ENCODE assay signal across 10 mouse cellular contexts in the genomic region with DNA sequence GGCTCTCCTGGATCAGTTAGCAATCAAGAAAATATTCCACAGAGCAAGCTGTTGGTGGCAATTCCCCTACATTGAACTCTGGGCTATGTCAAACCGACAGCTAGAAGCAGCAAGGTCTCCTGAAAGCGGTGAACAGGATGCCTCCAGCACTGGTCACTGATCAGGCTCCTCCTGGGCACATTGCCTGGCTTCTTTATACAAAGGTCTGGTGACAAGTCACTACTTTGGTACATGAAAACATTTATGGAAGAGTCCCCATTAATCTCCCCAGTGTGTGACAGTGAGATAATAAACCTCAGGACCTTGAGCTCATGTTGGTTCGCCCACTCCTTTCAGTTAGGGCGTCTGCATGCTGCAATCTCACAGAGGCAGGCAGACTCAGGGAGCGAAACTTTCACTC. TPM values are rescaled to one million over a fixed set of nuclear protein-coding genes. Genes with fewer than 3 reads are reported as not detected.
A peak's percentile ranks its signal among the peaks of the same experiment; 100 is the strongest.
DNase-seq lines count a peak whose midpoint lies in the region; ATAC-seq and TF ChIP-seq lines count a peak whose summit lies in the region.
"Had no signal": no experiment of that assay in that cellular context is flagged by ENCODE, and none has a peak within 500 bp of the region (broad histone marks: within the 10 kb centered on the region; RNA-seq: fewer than 3 reads in every experiment).

No protein-coding gene starts in this region.

- H3K4me2 ChIP-seq in heart, embryonic 13.5 days, result no peak overlapping the region
- H3K4me2 ChIP-seq in kidney, postnatal 0 days (ENCODE audit: low read length), result no peak overlapping the region
- H3K4me2 ChIP-seq: heart, embryonic 15.5 days had no signal

- H3K27ac ChIP-seq in heart, embryonic 13.5 days (replicated peaks), result no peak overlapping the region
- no peak overlapping the region for H3K27ac ChIP-seq in heart, embryonic 10.5 days
- H3K27ac ChIP-seq in kidney, postnatal 0 days, result no peak overlapping the region
- H3K27ac ChIP-seq: heart, embryonic 15.5 days had no signal

- H3K9me3 ChIP-seq in heart, embryonic 13.5 days, result no peaks in the 10 kb centered on the region
- H3K9me3 ChIP-seq in heart, embryonic 10.5 days, result no peaks in the 10 kb centered on the region
- no peaks in the 10 kb centered on the region for H3K9me3 ChIP-seq in kidney, postnatal 0 days (replicated peaks; ENCODE audit: low read length)
- H3K9me3 ChIP-seq: heart, embryonic 15.5 days had no signal

- H3K4me3 ChIP-seq in heart, embryonic 13.5 days, result no peak overlapping the region
- no peak overlapping the region for H3K4me3 ChIP-seq in heart, embryonic 10.5 days
- H3K4me3 ChIP-seq in kidney, postnatal 0 days (replicated peaks; ENCODE audit: low read depth, low read length), result no peak overlapping the region
- H3K4me3 ChIP-seq: heart, embryonic 15.5 days had no signal

- intact Hi-C loops in left cerebral cortex, postnatal 25 days (cut with DNase I), result no loop called here
- intact Hi-C loops in left cerebral cortex, postnatal 14 days (cut with DNase I), result no loop called here

- H3K36me3 ChIP-seq in heart, embryonic 13.5 days, result no peaks in the 10 kb centered on the region
- H3K36me3 ChIP-seq in heart, embryonic 10.5 days, result no peaks in the 10 kb centered on the region
- no peaks in the 10 kb centered on the region for H3K36me3 ChIP-seq in kidney, postnatal 0 days (ENCODE audit: insufficient read depth, low read length)
- H3K36me3 ChIP-seq: heart, embryonic 15.5 days had no signal

- no peaks in the 10 kb centered on the region for H3K27me3 ChIP-seq in heart, embryonic 13.5 days (replicated peaks)
- H3K27me3 ChIP-seq in heart, embryonic 10.5 days (ENCODE audit: insufficient read depth, poor library complexity, severe bottlenecking), result no peaks in the 10 kb centered on the region
- no peaks in the 10 kb centered on the region for H3K27me3 ChIP-seq in kidney, postnatal 0 days (ENCODE audit: insufficient read depth, low read length)
- H3K27me3 ChIP-seq: heart, embryonic 15.5 days had no signal

- peak; percentile 31; the same call in 1 of the 2 replicates for ATAC-seq in heart, embryonic 13.5 days (ENCODE audit: extremely low read depth, insufficient number of reproducible peaks, low FRiP score, low TSS enrichment)
- ATAC-seq in kidney, postnatal 0 days (replicated peaks; ENCODE audit: low FRiP score, low read depth), result no peak

- DNase-seq in heart, embryonic 10.5 days (ENCODE audit: low spot score), result no peak
- DNase-seq in MEL-GATA-1-ER (ENCODE audit: extremely low read depth, low read depth), result peak; percentile 19
- DNase-seq in kidney, postnatal 0 days (ENCODE audit: low spot score), result peak; percentile 61
- peak; percentile 37 for DNase-seq in lung, postnatal 14 days
- DNase-seq in left cerebral cortex, postnatal 25 days (ENCODE audit: low spot score in 2 of 2), result no peak
- no peak for DNase-seq in layer of hippocampus, adult 8-10 months (ENCODE audit: low spot score in 2 of 2)
- DNase-seq in left cerebral cortex, postnatal 14 days (ENCODE audit: low spot score in 2 of 2), result no peak
- DNase-seq: cerebellum, postnatal 14 days had no signal

- no peak for TF ChIP-seq CTCF in kidney, postnatal 0 days (IDR thresholded peaks at IDR 0.05; ENCODE audit: low read depth)

- no peak overlapping the region for H3K9ac ChIP-seq in heart, embryonic 13.5 days
- no peak overlapping the region for H3K9ac ChIP-seq in kidney, postnatal 0 days (ENCODE audit: low read depth, low read length)
- H3K9ac ChIP-seq: heart, embryonic 15.5 days had no signal

- 44% methylated on average over 5 of the region's 5 CpGs for WGBS in heart, embryonic 13.5 days
- 64% methylated on average over 5 of the region's 5 CpGs for WGBS in heart, embryonic 10.5 days
- 36% methylated on average over 5 of the region's 5 CpGs for WGBS in kidney, postnatal 0 days

- peaks cover 18% of the 10 kb centered on the region; the same call in 1 of the 2 replicates for H3K4me1 ChIP-seq in heart, embryonic 13.5 days
- H3K4me1 ChIP-seq in heart, embryonic 10.5 days, result peaks cover 7% of the 10 kb centered on the region; the same call in 1 of the 2 replicates
- H3K4me1 ChIP-seq in kidney, postnatal 0 days (replicated peaks; ENCODE audit: insufficient read depth, low read length), result peaks cover 6% of the 10 kb centered on the region; the same call in 1 of the 2 replicates

RNA-seq across cellular contexts. Expression of a gene that starts 22.6 kb away (rescaled TPM):
- 990 and 1,118 TPM in 2 replicates for polyA plus RNA-seq in heart, embryonic 13.5 days (2015; fragmentation: Nextera tagmentation; extraction: Ambion mirVana)
- polyA plus RNA-seq in heart, embryonic 10.5 days (2016; fragmentation: Nextera tagmentation; extraction: Ambion mirVana), result 470 and 619 TPM in 2 replicates
- 1,564 and 1,601 TPM in 2 replicates for polyA plus RNA-seq in kidney, postnatal 0 days (2015; fragmentation: Nextera tagmentation; extraction: Ambion mirVana)
- total RNA-seq in left cerebral cortex, postnatal 25 days (2021), result 100 to 1,000 TPM; 832 to 838 TPM
- 100 to 1,000 TPM; 561 to 645 (median 604) TPM for total RNA-seq in layer of hippocampus, adult 8-10 months (2022)
- 100 to 1,000 TPM; 689 to 743 TPM for total RNA-seq in left cerebral cortex, postnatal 14 days (2021)

RNA-seq across cellular contexts. Expression of a gene that starts 41.0 kb away (rescaled TPM):
- 7.5 and 9.7 TPM in 2 replicates for polyA plus RNA-seq in heart, embryonic 13.5 days (2015; fragmentation: Nextera tagmentation; extraction: Ambion mirVana)
- 0.70 and 1.4 TPM in 2 replicates for polyA plus RNA-seq in heart, embryonic 10.5 days (2016; fragmentation: Nextera tagmentation; extraction: Ambion mirVana)
- 31.1 and 35.9 TPM in 2 replicates for polyA plus RNA-seq in kidney, postnatal 0 days (2015; fragmentation: Nextera tagmentation; extraction: Ambion mirVana)
- 1 to 10 TPM; 2.0 to 3.0 TPM for total RNA-seq in left cerebral cortex, postnatal 25 days (2021)
- 1 to 10 TPM; 1.7 to 2.3 (median 1.9) TPM for total RNA-seq in layer of hippocampus, adult 8-10 months (2022)
- total RNA-seq in left cerebral cortex, postnatal 14 days (2021), result 1 to 10 TPM; 3.9 to 4.4 TPM

RNA-seq across cellular contexts. Expression of a gene that starts 57.5 kb away (rescaled TPM):
- polyA plus RNA-seq in heart, embryonic 13.5 days (2015; fragmentation: Nextera tagmentation; extraction: Ambion mirVana), result 0.23 and 2.5 TPM in 2 replicates
- 0.05 and 1.4 TPM in 2 replicates for polyA plus RNA-seq in heart, embryonic 10.5 days (2016; fragmentation: Nextera tagmentation; extraction: Ambion mirVana)
- not detected in 2 replicates for polyA plus RNA-seq in kidney, postnatal 0 days (2015; fragmentation: Nextera tagmentation; extraction: Ambion mirVana)
- total RNA-seq in left cerebral cortex, postnatal 25 days (2021), result not detected
- total RNA-seq in layer of hippocampus, adult 8-10 months (2022), result under 1 TPM in 3 of 4 experiments, not detected in 1; 0.16 to 0.18 (median 0.16) TPM
- not detected for total RNA-seq in left cerebral cortex, postnatal 14 days (2021)
- polyA plus RNA-seq: heart, embryonic 15.5 days had no signal

Comparison
In these comparisons a context has a peak if more than half of its experiments do, and no peak if none do; other contexts are left out.
1. DNase-seq: peak in MEL-GATA-1-ER (single experiment), kidney, postnatal 0 days (single experiment) and lung, postnatal 14 days (single experiment); none in heart, embryonic 10.5 days (single experiment), left cerebral cortex, postnatal 25 days (0 of 2), layer of hippocampus, adult 8-10 months (0 of 2) and left cerebral cortex, postnatal 14 days (0 of 2).